Mouse (Mus musculus): ENCODE measurements at regions not wholly inside any gene's neighbourhood (a gene's known extent, or its start where the extent isn't known, plus 50 kb on each side); places are given as distances from the start of the nearest gene placed in this dataset.

DNA sequence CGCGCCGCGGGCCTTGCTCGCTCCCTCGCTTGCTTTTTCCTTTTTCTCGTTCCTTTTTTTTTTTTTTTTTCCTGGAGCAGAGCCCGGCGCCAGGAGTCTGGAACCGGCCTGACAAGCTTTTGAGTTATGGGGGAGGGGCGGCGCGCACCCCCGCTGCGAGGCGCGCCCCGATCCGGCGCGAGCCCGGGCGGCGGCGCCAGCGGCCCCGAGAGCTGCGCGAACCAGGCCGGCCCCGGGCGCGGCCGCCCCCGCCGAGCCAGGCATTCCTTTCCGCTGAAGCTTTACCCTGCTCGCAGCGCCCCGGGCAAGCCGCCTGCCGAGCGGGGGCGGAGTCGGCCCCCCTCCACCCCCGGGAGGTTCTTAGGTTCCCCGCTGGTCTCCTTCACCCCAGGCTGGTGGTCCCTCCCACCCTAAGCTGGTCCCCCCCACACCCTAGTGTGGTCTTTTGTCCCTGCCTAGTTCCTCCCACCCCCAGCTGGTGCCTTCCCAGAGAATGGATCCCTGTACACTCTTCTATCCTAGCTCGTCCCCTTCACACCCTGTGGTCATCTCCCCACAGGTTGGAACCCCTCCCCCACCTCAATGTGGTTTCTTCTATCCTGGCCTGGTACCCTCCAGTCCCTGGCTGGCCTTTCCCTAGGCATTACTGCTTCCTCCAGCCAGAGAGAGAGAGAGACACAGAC, 95.3 kb downstream of the 1700001O22Rik start:
- TF ChIP-seq CTCF (IDR thresholded peaks at IDR 0.05; ENCODE audit: low read depth, low read length), result no peak
- no peak for TF ChIP-seq GATA1 (IDR thresholded peaks at IDR 0.05; ENCODE audit: borderline replicate concordance, low read length)
- no peak for TF ChIP-seq POLR2AphosphoS5 (IDR thresholded peaks at IDR 0.05; ENCODE audit: insufficient replicate concordance, low read depth, low read length)
